Mouse (Mus musculus): ENCODE measurements around the gene Cog5. TPM values are rescaled to one million over a fixed set of nuclear protein-coding genes. Genes with fewer than 3 reads are reported as not detected.

Cog5 gene
- polyA plus RNA-seq, 1 experiment from 2014 or later: 26.9 TPM

DNA sequence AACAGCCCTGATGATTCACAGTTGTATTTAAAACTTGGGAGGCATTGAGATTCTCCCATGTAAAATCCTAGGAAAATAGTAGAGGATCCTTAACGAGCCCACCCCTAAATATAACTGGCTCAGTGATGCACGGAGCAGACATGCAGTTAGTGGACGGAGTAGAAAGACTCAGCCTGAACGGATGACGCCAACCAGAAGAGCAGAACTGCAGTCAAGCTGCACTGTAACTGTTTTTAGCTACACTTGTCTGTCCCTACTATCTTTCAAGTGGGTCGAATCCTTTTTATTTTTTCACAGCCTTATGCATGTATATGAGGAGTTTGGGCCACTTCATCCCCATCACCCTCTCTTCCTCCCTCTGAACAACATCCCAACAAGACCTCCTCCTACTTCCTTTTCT, 331.1 kb downstream of the Cog5 start:
- 0 out of 2 replicates have a peak, but pooled peaks cover 2% of the 10 kb centered on the region for H3K36me3 ChIP-seq
- no peaks in the 10 kb centered on the region for H3K27me3 ChIP-seq (ENCODE audit: insufficient read depth, poor library complexity, severe bottlenecking)
- 95% methylated on average over 6 of the region's 6 CpGs for WGBS

DNA sequence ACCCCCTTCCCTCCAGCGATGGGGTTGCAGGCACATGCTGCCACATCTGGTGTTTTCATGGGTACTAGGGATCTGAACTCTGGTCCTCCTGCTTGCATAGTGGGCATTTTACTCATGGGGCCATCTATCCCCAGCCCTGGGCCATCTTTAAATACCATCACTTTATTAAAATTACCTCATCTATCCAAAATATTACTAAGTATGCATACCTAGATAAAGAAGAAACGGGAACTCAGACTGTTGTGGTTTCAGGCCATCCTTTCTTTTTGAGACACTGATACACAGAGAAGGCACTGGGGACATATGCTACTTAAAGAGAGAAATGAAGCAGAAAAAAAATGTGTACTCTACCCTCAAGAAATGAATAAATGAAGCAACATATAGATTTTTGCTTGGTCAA, 331.8 kb downstream of the Cog5 start:
- Histone ChIP-seq H3K4me1 (replicated peaks) (0 out of 2 replicates have a peak, but pooled peaks cover 4% of the 10 kb centered on the region), H3K4me3 (no peak overlapping the region), H3K36me3 (0 out of 2 replicates have a peak, but pooled peaks cover 2% of the 10 kb centered on the region), H3K9me3 (no peaks in the 10 kb centered on the region; the same call in 1 of the 2 replicates), H3K27me3 (ENCODE audit: insufficient read depth, poor library complexity, severe bottlenecking) (no peaks in the 10 kb centered on the region), H3K27ac (no peak overlapping the region)
- WGBS: 93% methylated on average over 2 of the region's 2 CpGs
- no peak for DNase-seq (ENCODE audit: low spot score)

More for the DNA sequence above, 331.1 kb downstream of the Cog5 start:
- Histone ChIP-seq H3K9me3 (no peaks in the 10 kb centered on the region; the same call in 1 of the 2 replicates), H3K27ac (no peak overlapping the region), H3K4me3 (no peak overlapping the region), H3K4me1 (replicated peaks) (0 out of 2 replicates have a peak, but pooled peaks cover 4% of the 10 kb centered on the region)
- no peak for DNase-seq (ENCODE audit: low spot score)

Other genes starting within 250 kb of the Cog5 start
- gene Cbll1, start 155.3 kb upstream of the Cog5 start, polyA plus RNA-seq (2016; fragmentation: Nextera tagmentation; extraction: Ambion mirVana): 17.7 and 18.1 TPM in 2 replicates
- 0.09 TPM in 1 of 2 replicates, not detected in the other for gene Slc26a4, start 94.9 kb upstream of the Cog5 start, polyA plus RNA-seq (2016; fragmentation: Nextera tagmentation; extraction: Ambion mirVana)
- 19.7 and 21.0 TPM in 2 replicates for gene Bcap29, start 20.2 kb upstream of the Cog5 start, polyA plus RNA-seq (2016; fragmentation: Nextera tagmentation; extraction: Ambion mirVana)
- gene Dus4l, start within 50 bp of the Cog5 start, polyA plus RNA-seq (2016; fragmentation: Nextera tagmentation; extraction: Ambion mirVana): 6.9 and 10.5 TPM in 2 replicates
- 2.4 and 4.9 TPM in 2 replicates for gene Gpr22, start 59.1 kb downstream of the Cog5 start, polyA plus RNA-seq (2016; fragmentation: Nextera tagmentation; extraction: Ambion mirVana)

Measured in hindbrain, embryonic 10.5 days (tissue).